Mouse (Mus musculus): ENCODE measurements around the gene Thra. TPM values are rescaled to one million over a fixed set of nuclear protein-coding genes. Genes with fewer than 3 reads are reported as not detected.
A peak's percentile ranks its signal among the peaks of the same experiment; 100 is the strongest.

The Thra gene
- polyA plus RNA-seq, 1 experiment from 2014 or later: 32.4 TPM

- H3K4me3 ChIP-seq (ENCODE audit: low read depth, low read length): no peak overlapping the region
- H3K27me3 ChIP-seq (replicated peaks; ENCODE audit: control insufficient read depth, insufficient read depth, low read length): no peaks in the 10 kb centered on the region
- no peak for ATAC-seq
- WGBS: 76% methylated on average over 7 of the region's 7 CpGs
- 0 out of 2 replicates have a peak, but pooled peaks cover 2% of the 10 kb centered on the region for H3K4me1 ChIP-seq (replicated peaks; ENCODE audit: control insufficient read depth, insufficient read depth, low read length)
- no peaks in the 10 kb centered on the region; the same call in 1 of the 2 replicates for H3K36me3 ChIP-seq (ENCODE audit: control insufficient read depth, insufficient read depth)
- no peak overlapping the region for H3K27ac ChIP-seq (ENCODE audit: low read depth, low read length)
- H3K9ac ChIP-seq (ENCODE audit: low read depth, low read length): no peak overlapping the region
- no peak overlapping the region for H3K4me2 ChIP-seq (replicated peaks; ENCODE audit: low read depth)
- TF ChIP-seq CTCF (IDR thresholded peaks at IDR 0.05; ENCODE audit: low read depth): no peak
- no peaks in the 10 kb centered on the region for H3K9me3 ChIP-seq (ENCODE audit: control insufficient read depth)
These were observed 17.3 kb upstream of the Thra start for GRCm38 (mm10) chr11:98723098-98723497.

- H3K9ac ChIP-seq (ENCODE audit: low read depth, low read length): no peak overlapping the region
- H3K27ac ChIP-seq (ENCODE audit: low read depth, low read length): peak overlapping the region; percentile 46; the same call in 1 of the 2 replicates
- 86% methylated on average over 15 of the region's 15 CpGs for WGBS
- peak; percentile 64 for ATAC-seq
- no peaks in the 10 kb centered on the region for H3K27me3 ChIP-seq (replicated peaks; ENCODE audit: control insufficient read depth, insufficient read depth, low read length)
- H3K4me3 ChIP-seq (ENCODE audit: low read depth, low read length): no peak overlapping the region
- H3K4me2 ChIP-seq (replicated peaks; ENCODE audit: low read depth): no peak overlapping the region
- H3K36me3 ChIP-seq (ENCODE audit: control insufficient read depth, insufficient read depth): no peaks in the 10 kb centered on the region; the same call in 1 of the 2 replicates
- no peak for TF ChIP-seq CTCF (IDR thresholded peaks at IDR 0.05; ENCODE audit: low read depth)
- H3K4me1 ChIP-seq (replicated peaks; ENCODE audit: control insufficient read depth, insufficient read depth, low read length): peaks cover 4% of the 10 kb centered on the region
- no peaks in the 10 kb centered on the region for H3K9me3 ChIP-seq (ENCODE audit: control insufficient read depth)
These were observed 14.4 kb upstream of the Thra start for GRCm38 (mm10) chr11:98725926-98726506.

- H3K4me1 ChIP-seq (replicated peaks; ENCODE audit: control insufficient read depth, insufficient read depth, low read length): peaks cover 4% of the 10 kb centered on the region
- peak within 1 kb of the TSS; percentile 64 for H3K4me3 ChIP-seq (ENCODE audit: low read depth, low read length)
- no peaks in the 10 kb centered on the region; the same call in 1 of the 2 replicates for H3K36me3 ChIP-seq (ENCODE audit: control insufficient read depth, insufficient read depth)
- H3K27ac ChIP-seq (ENCODE audit: low read depth, low read length): 0 out of 2 replicates have a peak within 1 kb of the TSS, but pooled peaks have one; percentile 11
- H3K9me3 ChIP-seq (ENCODE audit: control insufficient read depth): no peaks in the 10 kb centered on the region
- under 1% methylated on average over 16 of the region's 16 CpGs for WGBS
- TF ChIP-seq CTCF (IDR thresholded peaks at IDR 0.05; ENCODE audit: low read depth): no peak
- no peaks in the 10 kb centered on the region for H3K27me3 ChIP-seq (replicated peaks; ENCODE audit: control insufficient read depth, insufficient read depth, low read length)
- H3K9ac ChIP-seq (ENCODE audit: low read depth, low read length): peak within 1 kb of the TSS; percentile 63
- ATAC-seq: peak; percentile 85
- H3K4me2 ChIP-seq (replicated peaks; ENCODE audit: low read depth): peak within 1 kb of the TSS; percentile 72
These were observed 11.3 kb upstream of the Thra start, which contains the start of gene Med24 for GRCm38 (mm10) chr11:98729119-98729588. Gene Med24, minus strand, starts transcription at chr11:98729435.

- TF ChIP-seq CTCF (IDR thresholded peaks at IDR 0.05; ENCODE audit: low read depth): no peak
- 62% methylated on average over 4 of the region's 4 CpGs for WGBS
These were observed 9.7 kb upstream of the Thra start for GRCm38 (mm10) chr11:98730727-98731126.

GRCm38 (mm10) chr11:98731134-98731533 lies 9.3 kb upstream of the Thra start:
- no peak overlapping the region for H3K4me2 ChIP-seq (replicated peaks; ENCODE audit: low read depth)
- H3K4me1 ChIP-seq (replicated peaks; ENCODE audit: control insufficient read depth, insufficient read depth, low read length): peaks cover 4% of the 10 kb centered on the region
- H3K9ac ChIP-seq (ENCODE audit: low read depth, low read length): no peak overlapping the region
- no peaks in the 10 kb centered on the region for H3K27me3 ChIP-seq (replicated peaks; ENCODE audit: control insufficient read depth, insufficient read depth, low read length)
- no peaks in the 10 kb centered on the region for H3K9me3 ChIP-seq (ENCODE audit: control insufficient read depth)
- H3K4me3 ChIP-seq (ENCODE audit: low read depth, low read length): no peak overlapping the region
- no peak overlapping the region for H3K27ac ChIP-seq (ENCODE audit: low read depth, low read length)
- H3K36me3 ChIP-seq (ENCODE audit: control insufficient read depth, insufficient read depth): no peaks in the 10 kb centered on the region; the same call in 1 of the 2 replicates
- 57% methylated on average over 5 of the region's 5 CpGs for WGBS
- no peak for TF ChIP-seq CTCF (IDR thresholded peaks at IDR 0.05; ENCODE audit: low read depth)
- ATAC-seq: no peak

More at GRCm38 (mm10) chr11:98730727-98731126, 9.7 kb upstream of the Thra start:
- Histone ChIP-seq H3K27ac (ENCODE audit: low read depth, low read length) (no peak overlapping the region), H3K27me3 (replicated peaks; ENCODE audit: control insufficient read depth, insufficient read depth, low read length) (no peaks in the 10 kb centered on the region), H3K9ac (ENCODE audit: low read depth, low read length) (no peak overlapping the region), H3K4me2 (replicated peaks; ENCODE audit: low read depth) (no peak overlapping the region), H3K9me3 (ENCODE audit: control insufficient read depth) (no peaks in the 10 kb centered on the region), H3K4me3 (ENCODE audit: low read depth, low read length) (no peak overlapping the region), H3K4me1 (replicated peaks; ENCODE audit: control insufficient read depth, insufficient read depth, low read length) (peaks cover 4% of the 10 kb centered on the region), H3K36me3 (ENCODE audit: control insufficient read depth, insufficient read depth) (no peaks in the 10 kb centered on the region; the same call in 1 of the 2 replicates)
- ATAC-seq: no peak

- Histone ChIP-seq H3K4me1 (replicated peaks; ENCODE audit: control insufficient read depth, insufficient read depth, low read length) (no peaks in the 10 kb centered on the region), H3K9ac (ENCODE audit: low read depth, low read length) (no peak overlapping the region), H3K4me2 (replicated peaks; ENCODE audit: low read depth) (no peak overlapping the region), H3K4me3 (ENCODE audit: low read depth, low read length) (no peak overlapping the region), H3K36me3 (ENCODE audit: control insufficient read depth, insufficient read depth) (no peaks in the 10 kb centered on the region), H3K27ac (ENCODE audit: low read depth, low read length) (no peak overlapping the region), H3K27me3 (replicated peaks; ENCODE audit: control insufficient read depth, insufficient read depth, low read length) (no peaks in the 10 kb centered on the region), H3K9me3 (ENCODE audit: control insufficient read depth) (no peaks in the 10 kb centered on the region)
- TF ChIP-seq CTCF (IDR thresholded peaks at IDR 0.05; ENCODE audit: low read depth): peak; percentile 48
- ATAC-seq: no peak
- WGBS: 77% methylated on average over 3 of the region's 3 CpGs
These were observed 6.4 kb upstream of the Thra start for GRCm38 (mm10) chr11:98734020-98734419.
